Mouse (Mus musculus) limb, embryonic 14.5 days (tissue): ENCODE results near the gene Uox. TPM values are rescaled to one million over a fixed set of nuclear protein-coding genes. Genes with fewer than 3 reads are reported as not detected.

Experiments
- ATAC-seq: fragments of 200-750 bp; cut with Nextera tagmentation; 2 replicates; pipeline ENCODE4 v1.8.0; 2017; ENCODE audit warnings: low read depth, moderate number of reproducible peaks, moderate TSS enrichment; ENCODE audit not compliant: low FRiP score
- DNase-seq: peaks from one replicate; pipeline ENCODE4 v3.0.0-alpha.2; 2015; ENCODE audit warnings: low spot score
- H3K27ac ChIP-seq: fragments of 300-500 bp; sonication (generic); replicated peaks from 2 replicates; pipeline ENCODE4 v1.5.1; 2014; ENCODE audit warnings: low read depth, mild to moderate bottlenecking, low read length, moderate library complexity, mixed read lengths
- H3K27me3 ChIP-seq: fragments of 300-500 bp; sonication (generic); 2 replicates; pipeline ENCODE4 v1.6.1; 2014; ENCODE audit warnings: low read length, mixed read lengths; ENCODE audit not compliant: control insufficient read depth, insufficient read depth
- H3K36me3 ChIP-seq: fragments of 300-500 bp; sonication (generic); 2 replicates; pipeline ENCODE4 v1.6.1; 2014; ENCODE audit warnings: mild to moderate bottlenecking, low read length, moderate library complexity, mixed read lengths; ENCODE audit not compliant: control insufficient read depth, insufficient read depth
- H3K4me1 ChIP-seq: fragments of 300-500 bp; sonication (generic); 2 replicates; pipeline ENCODE4 v1.6.1; 2014; ENCODE audit warnings: antibody characterized with exemption, low read length, mixed read lengths; ENCODE audit not compliant: control insufficient read depth, insufficient read depth
- H3K4me2 ChIP-seq: fragments of 300-500 bp; sonication (generic); replicated peaks from 2 replicates; pipeline ENCODE4 v1.6.1; 2014; ENCODE audit warnings: low read depth, mild to moderate bottlenecking, low read length, moderate library complexity; ENCODE audit not compliant: severe bottlenecking
- H3K4me3 ChIP-seq: fragments of 300-500 bp; sonication (generic); replicated peaks from 2 replicates; pipeline ENCODE4 v1.5.1; 2014; ENCODE audit warnings: low read length
- H3K9ac ChIP-seq: fragments of 300-500 bp; sonication (generic); 2 replicates; pipeline ENCODE4 v1.6.1; 2014; ENCODE audit warnings: mild to moderate bottlenecking, low read depth, low read length, moderate library complexity; ENCODE audit not compliant: severe bottlenecking
- H3K9me3 ChIP-seq: fragments of 300-500 bp; sonication (generic); 2 replicates; pipeline ENCODE4 v1.6.1; 2016; ENCODE audit warnings: low read length; ENCODE audit not compliant: control insufficient read depth
- POLR2A ChIP-seq: fragments of 200-500 bp; IDR thresholded peaks from 2 replicates; pipeline ENCODE4 v1.8.0; 2012; ENCODE audit warnings: inconsistent platforms, mild to moderate bottlenecking, moderate library complexity, borderline replicate concordance; ENCODE audit not compliant: insufficient read depth, insufficient read length; ENCODE audit errors: extremely low read depth
- WGBS: fragments of 180-500 bp; shearing (Covaris S2); extraction: QIAGEN DNeasy Blood & Tissue Kit; methylation state at CpG from one replicate; pipeline ENCODE4 v1.1.7; 2014; 5-methylcytosine and 5-hydroxymethylcytosine counted together
- polyA plus RNA-seq, 2 experiments: library from polyadenylated mRNA; depleted of rRNA in 1 of 2; stranded (reverse) in 1 of 2; unstranded in 1 of 2; fragments of >200 nt; fragmentation: Nextera tagmentation in 1 of 2; extraction: Ambion mirVana in 1 of 2; gene quantifications; 2 replicates each; pipeline versions ENCODE4 v1.2.1 to v1.2.3; 2012 to 2014

Gene Uox
- polyA plus RNA-seq, 2 experiments: 0.19 to 0.66 TPM

DNA sequence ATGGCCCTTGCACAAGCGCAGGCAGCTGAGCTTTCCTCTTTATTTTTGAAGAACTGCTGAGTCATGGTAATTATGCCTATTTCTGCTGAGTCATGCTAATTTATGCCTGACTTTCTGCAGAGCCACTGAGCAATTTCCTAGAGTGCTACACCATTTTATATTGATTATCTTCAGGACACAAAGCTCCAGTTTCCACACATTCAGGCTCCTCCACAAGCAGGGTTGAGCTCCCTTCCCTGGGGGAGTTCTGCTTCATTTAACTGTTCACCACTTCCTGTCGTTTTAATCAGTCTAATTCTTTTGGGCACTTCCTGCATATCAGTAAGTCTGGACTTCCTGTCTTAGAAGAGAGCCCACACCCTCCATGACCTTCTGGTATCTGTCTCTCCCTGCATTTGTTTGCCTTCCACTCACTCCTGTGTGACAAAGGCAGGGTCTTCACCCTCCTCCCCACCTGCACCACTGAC lies 84.9 kb downstream of the Uox start:
- no peak overlapping the region for H3K4me3 ChIP-seq
- ATAC-seq (no peak), DNase-seq (no peak)
- no peak overlapping the region for H3K9ac ChIP-seq
- H3K27me3 ChIP-seq: no peaks in the 10 kb centered on the region
- H3K36me3 ChIP-seq: no peaks in the 10 kb centered on the region
- no peaks in the 10 kb centered on the region for H3K9me3 ChIP-seq
- no peaks in the 10 kb centered on the region for H3K4me1 ChIP-seq
- no peak overlapping the region for H3K27ac ChIP-seq
- WGBS: 70% methylated on average over 2 of the region's 2 CpGs
- no peak overlapping the region for H3K4me2 ChIP-seq
- no peak for TF ChIP-seq POLR2A

DNA sequence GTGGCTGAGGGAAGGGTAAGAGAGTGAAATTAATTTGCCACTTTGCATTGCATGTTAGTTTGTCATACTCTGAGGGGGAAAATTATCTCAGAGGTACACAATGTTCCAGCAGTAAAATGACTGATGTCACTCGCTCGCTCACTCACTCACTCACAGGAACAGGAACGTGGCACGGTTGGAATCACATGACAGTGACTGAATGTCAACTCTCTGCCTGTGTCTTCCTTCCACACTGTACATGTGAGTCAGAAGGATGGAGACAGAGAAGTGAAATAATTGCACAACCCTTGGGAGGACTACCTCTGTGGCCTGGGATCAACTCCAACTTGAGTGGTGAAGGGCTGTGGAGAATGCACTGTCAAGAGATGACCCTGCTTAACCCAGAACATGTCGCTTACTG lies 87.2 kb downstream of the Uox start:
- H3K4me3 ChIP-seq: no peak overlapping the region
- no peaks in the 10 kb centered on the region for H3K27me3 ChIP-seq
- H3K4me1 ChIP-seq: no peaks in the 10 kb centered on the region
- no peak for ATAC-seq
- no peak overlapping the region for H3K27ac ChIP-seq
- H3K9me3 ChIP-seq: no peaks in the 10 kb centered on the region
- no peak overlapping the region for H3K9ac ChIP-seq
- H3K4me2 ChIP-seq: no peak overlapping the region
- 89% methylated on average over 5 of the region's 5 CpGs for WGBS
- no peaks in the 10 kb centered on the region for H3K36me3 ChIP-seq
- no peak for DNase-seq
- no peak for TF ChIP-seq POLR2A

- Histone ChIP-seq H3K4me2 (no peak overlapping the region), H3K27me3 (no peaks in the 10 kb centered on the region), H3K27ac (no peak overlapping the region), H3K9me3 (no peaks in the 10 kb centered on the region), H3K36me3 (no peaks in the 10 kb centered on the region), H3K9ac (no peak overlapping the region), H3K4me1 (no peaks in the 10 kb centered on the region), H3K4me3 (no peak overlapping the region)
- ATAC-seq (no peak), DNase-seq (no peak)
- TF ChIP-seq POLR2A: no peak
- 89% methylated on average over 1 of the region's 1 CpGs for WGBS
These were observed 87.9 kb downstream of the Uox start for GRCm38 (mm10) chr3:146658061-146658639.

- ATAC-seq: no peak
These were observed 89.1 kb downstream of the Uox start for GRCm38 (mm10) chr3:146659321-146659720.

GRCm38 (mm10) chr3:146661001-146661400 lies 90.8 kb downstream of the Uox start:
- H3K4me3 ChIP-seq: no peak overlapping the region
- no peaks in the 10 kb centered on the region for H3K27me3 ChIP-seq
- H3K4me1 ChIP-seq: no peaks in the 10 kb centered on the region
- no peak overlapping the region for H3K4me2 ChIP-seq
- H3K9ac ChIP-seq: no peak overlapping the region
- no peak for ATAC-seq
- TF ChIP-seq POLR2A: no peak
- DNase-seq: no peak
- no peaks in the 10 kb centered on the region for H3K36me3 ChIP-seq
- no peak overlapping the region for H3K27ac ChIP-seq
- no peaks in the 10 kb centered on the region for H3K9me3 ChIP-seq
- 74% methylated on average over 6 of the region's 6 CpGs for WGBS

More at GRCm38 (mm10) chr3:146659321-146659720, 89.1 kb downstream of the Uox start:
- H3K4me1 ChIP-seq: no peaks in the 10 kb centered on the region
- DNase-seq: no peak
- no peaks in the 10 kb centered on the region for H3K9me3 ChIP-seq
- WGBS: 93% methylated on average over 5 of the region's 5 CpGs
- no peak for TF ChIP-seq POLR2A
- no peak overlapping the region for H3K4me3 ChIP-seq
- no peaks in the 10 kb centered on the region for H3K27me3 ChIP-seq
- no peak overlapping the region for H3K9ac ChIP-seq
- no peak overlapping the region for H3K27ac ChIP-seq
- no peak overlapping the region for H3K4me2 ChIP-seq
- no peaks in the 10 kb centered on the region for H3K36me3 ChIP-seq
